Mouse (Mus musculus): ENCODE measurements at regions not wholly inside any gene's neighbourhood (a gene's known extent, or its start where the extent isn't known, plus 50 kb on each side); places are given as distances from the start of the nearest gene placed in this dataset.
A peak's percentile ranks its signal among the peaks of the same experiment; 100 is the strongest.

DNA sequence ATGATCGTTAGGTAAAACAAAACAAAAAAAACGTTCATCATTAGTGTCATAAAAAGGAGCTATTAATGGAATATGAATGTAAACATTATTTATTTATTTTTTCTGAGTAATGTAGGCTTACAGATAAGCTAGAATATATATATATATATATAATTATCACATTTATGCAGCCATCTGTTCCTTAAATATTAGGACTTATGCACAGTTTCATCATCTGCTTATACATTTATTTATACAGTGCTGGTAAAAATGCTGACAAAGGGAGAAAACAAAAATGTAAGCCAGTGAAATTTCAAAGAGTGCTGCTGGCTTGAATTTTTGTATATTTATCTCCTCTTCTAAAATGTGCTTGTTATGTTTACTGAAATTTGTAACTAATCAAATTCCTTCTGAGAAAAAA lies 4841.7 kb upstream of the Gm7489 start:
- no peak for DNase-seq

DNA sequence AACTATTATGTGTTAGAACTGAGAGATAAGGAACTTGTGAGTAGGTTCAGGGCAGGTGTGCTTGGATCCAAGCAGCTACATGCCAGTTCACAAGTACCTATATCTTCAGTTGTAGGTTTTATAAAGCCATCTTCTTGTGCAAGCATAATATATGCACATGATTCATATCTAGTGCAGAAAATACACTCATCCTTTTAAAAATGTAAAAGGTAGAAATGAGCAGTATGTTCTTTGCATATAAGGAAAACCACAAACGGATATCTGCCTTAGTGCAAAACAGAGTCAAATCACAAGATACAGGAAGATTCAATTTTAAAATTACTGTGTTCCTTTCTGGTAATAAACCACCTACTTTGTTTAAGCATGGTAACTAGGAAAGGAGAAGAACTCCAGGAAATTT lies 4819.6 kb upstream of the Gm7489 start:
- DNase-seq: no peak

DNA sequence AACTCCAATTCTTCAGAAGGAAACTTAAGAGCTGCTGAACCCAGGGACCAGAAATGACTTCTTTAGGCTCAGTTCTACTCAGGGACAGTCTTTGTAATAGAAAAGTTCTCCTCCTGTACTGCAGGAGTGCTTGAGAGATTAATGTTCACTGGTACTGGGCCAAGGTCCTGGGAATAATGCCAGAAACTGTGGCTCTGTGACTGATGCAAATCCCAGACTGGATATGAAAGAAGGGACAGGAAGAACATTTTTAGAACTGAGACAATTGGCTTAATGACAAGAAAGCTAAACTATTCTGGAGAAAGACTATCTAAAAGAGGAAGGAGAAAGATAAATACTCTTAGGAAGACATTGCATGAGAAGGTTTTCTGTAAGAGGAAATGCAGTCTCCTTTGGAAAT lies 4818.8 kb upstream of the Gm7489 start:
- DNase-seq: peak; percentile 59 to 73

DNA sequence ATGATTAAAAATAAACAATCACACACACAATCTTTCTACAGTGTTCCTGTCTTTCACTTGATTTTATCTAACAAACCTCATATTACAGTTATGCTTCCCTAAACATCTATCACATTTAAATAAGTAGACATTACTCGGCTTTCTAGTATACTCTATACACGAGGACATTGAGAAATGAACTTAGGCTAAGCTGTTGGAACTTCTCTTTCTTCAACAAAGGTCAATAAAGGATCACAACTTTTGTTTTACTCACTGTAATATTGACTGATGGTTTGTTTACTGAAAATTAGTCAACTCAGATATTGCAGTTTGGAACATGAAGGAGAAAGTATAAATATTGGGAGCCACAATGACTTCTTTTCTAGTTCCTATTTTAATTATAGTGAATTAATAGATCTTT lies 4818.3 kb upstream of the Gm7489 start:
- DNase-seq: no peak

All from cerebellum, postnatal 36 days (tissue).